Mouse (Mus musculus) skeletal muscle tissue, adult 2 months (tissue): ENCODE measurements around the gene Shox2.

Experiments used
- DNase-seq: peaks from one replicate; pipeline ENCODE4 v3.0.0-alpha.2; 2012; ENCODE audit warnings: low read depth, low spot score

The Shox2 gene

DNA sequence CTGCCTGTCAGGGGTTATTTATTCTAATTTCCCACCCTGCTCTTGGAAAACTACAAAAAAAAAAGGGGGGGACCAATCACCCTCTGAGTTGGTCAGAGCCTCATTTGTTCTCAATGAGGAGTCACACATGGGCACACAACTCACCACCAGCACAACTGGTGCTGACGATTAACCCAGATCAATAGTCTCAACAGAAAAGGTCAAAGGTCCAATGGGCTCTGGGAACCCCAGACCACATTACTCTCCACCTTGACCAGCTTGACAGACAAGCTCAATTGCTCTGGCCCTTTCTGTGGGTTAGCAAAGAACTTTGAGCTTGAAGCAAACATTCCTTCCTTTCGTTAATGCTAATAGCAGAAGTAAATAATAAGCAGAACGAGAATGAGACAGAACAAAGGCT is 16.7 kb downstream of the Shox2 start:
- DNase-seq, result no peak

- DNase-seq, result no peak
Measured at GRCm38 (mm10) chr3:66959972-66960371, 21.6 kb downstream of the Shox2 start.

DNA sequence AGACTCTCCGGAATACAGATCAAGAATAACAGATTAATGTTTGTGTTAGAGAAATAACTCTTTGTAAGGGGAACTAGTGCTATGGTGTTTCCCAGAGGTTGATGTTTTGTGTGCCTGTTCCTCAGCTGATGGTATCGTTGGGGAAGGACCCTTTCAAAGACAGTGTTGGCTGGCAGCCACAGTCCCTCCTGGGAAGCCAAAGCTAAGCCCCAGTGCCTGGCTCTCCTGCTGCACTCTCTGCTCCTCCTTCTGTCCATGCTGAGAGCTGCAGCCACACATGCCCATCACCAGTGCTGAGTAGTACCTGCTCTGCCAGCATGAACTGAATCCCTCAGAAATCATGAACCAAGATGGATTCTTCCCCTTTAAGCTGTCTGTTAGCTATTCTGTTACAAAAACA is 26.4 kb downstream of the Shox2 start:
- no peak for DNase-seq

DNA sequence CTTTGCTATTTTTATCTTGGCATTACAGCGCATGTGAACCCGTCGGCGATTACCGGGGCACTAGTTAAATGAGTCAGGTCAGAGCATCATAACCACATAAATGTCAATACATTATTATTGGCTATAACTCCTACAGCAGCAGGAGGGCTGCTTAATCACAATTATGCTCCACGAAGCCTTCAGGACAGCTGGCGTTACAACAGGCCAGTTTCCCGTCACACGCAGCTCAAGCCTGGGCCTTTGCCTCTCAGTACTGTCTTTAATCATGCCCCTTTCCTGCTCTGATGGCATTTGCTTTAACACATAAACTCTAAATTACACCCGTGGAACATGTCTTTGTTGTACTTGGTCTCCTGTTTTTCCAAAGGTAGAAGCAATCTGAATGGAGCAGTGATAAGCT is 41.9 kb downstream of the Shox2 start:
- no peak for DNase-seq

DNA sequence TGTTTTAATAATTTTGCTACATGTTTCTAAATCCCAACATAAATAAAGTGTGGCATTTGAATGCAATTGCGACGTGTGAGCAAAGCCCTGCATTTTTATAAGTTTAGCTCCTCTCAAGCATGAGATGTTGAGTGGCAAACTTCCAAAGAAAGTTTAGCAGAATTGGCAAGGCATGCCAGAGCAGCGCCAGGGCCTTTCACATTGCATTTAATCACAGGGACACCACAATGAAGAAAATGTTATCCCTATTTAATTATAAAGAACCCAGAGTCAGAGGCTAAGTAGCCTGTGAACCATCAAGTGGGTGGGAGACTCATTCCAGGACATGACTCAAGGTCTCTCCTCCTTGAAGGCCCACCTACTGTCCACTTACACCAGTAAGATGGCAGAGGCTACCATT is 59.1 kb downstream of the Shox2 start:
- DNase-seq, result no peak
